Mouse (Mus musculus) mesoderm, embryonic 11.5 days (tissue): ENCODE data around the gene Pdia5.

Experiments
- DNase-seq: peaks from one replicate; pipeline ENCODE4 v3.0.0-alpha.2; 2012; ENCODE audit warnings: low read depth, low spot score

The Pdia5 gene

GRCm38 (mm10) chr16:35490231-35491070, at the start of gene Pdia5:
Pdia5 (minus strand) TSS chr16:35490873.
- DNase-seq, result peak; percentile 91

DNA sequence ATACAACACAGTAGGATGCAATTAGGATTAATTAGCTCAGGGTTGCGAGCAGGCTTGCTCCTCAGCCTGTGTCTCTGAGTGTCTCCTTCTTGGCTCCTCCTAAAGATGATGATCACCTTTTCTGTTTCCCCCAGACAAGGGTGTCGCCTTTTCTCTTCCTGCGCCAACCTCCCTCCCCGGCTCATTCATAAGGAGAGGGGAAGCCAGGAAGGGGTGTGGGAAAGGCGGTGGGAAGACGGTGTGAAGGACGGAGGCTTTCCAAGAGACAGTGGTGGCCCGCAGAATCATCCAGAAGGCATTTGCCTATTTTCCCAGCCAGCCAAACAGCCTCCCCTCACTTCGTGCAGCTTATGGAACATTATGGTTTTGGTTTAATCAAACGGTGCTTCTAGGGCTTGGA, 48.4 kb upstream of the Pdia5 start:
- DNase-seq, result no peak

DNA sequence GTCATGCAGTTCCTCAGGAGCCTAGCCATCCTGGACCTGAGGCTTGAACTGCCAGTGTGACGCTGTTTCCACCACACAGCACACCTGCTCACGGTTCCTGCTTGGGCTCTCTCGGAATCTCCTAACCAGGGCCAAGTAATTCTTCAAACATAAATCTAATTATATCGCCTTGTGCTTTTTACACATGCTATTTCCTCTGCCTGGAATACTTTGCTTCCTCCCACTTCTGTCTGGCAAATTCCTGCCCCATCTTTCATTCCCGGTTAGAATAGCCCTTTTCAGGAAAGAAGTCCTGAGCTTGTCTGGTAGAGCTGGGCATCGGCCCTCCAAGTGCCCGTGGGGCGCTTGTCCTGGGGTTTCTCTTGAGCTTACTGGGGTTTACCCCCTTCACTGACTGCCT, 47.0 kb upstream of the Pdia5 start:
- DNase-seq, result no peak

- no peak for DNase-seq
Measured at GRCm38 (mm10) chr16:35534630-35535029, 44.0 kb upstream of the Pdia5 start.

DNA sequence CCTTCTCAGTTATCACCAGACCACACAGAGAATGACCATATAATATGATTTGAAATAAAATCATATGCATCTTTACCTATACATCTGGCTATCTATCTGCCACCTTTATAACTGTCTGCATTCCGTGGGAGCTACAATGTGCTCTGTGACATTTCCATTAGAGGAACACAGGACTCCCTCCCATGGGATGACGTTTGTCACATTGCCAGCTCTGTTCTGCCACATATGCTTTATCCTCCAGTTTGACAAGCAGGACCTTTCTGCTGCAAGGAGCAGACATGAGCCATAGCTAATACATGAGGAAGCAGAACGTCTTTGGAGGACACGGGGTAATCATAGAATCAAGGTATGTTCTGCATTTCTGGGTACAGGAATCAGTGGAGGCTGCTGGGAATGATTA, 33.5 kb upstream of the Pdia5 start:
- no peak for DNase-seq

DNA sequence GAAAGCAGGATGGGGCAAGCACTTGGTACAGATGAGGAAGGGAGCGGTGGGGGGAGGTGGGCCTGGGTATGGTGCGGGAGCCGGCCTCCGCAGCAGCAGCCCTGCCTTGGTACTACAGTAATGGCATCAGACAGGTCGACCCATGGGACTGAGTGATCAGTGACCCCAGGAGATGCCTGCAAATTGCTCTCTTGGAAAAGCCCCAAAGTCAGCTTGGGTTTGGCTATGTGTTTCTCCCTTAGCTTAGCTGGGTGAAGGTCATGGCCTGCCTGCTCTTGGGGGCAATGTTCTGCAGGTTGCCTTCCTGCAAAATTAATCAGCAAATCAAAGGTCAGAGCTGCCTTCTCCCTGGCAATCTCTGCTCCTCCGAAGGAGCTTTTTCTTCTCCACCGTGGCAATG, 28.6 kb upstream of the Pdia5 start:
- DNase-seq, result no peak

- peak; percentile 64 for DNase-seq
Measured at GRCm38 (mm10) chr16:35517976-35518951, 27.6 kb upstream of the Pdia5 start.

GRCm38 (mm10) chr16:35515977-35516612, 25.4 kb upstream of the Pdia5 start:
- peak; percentile 30 for DNase-seq

DNA sequence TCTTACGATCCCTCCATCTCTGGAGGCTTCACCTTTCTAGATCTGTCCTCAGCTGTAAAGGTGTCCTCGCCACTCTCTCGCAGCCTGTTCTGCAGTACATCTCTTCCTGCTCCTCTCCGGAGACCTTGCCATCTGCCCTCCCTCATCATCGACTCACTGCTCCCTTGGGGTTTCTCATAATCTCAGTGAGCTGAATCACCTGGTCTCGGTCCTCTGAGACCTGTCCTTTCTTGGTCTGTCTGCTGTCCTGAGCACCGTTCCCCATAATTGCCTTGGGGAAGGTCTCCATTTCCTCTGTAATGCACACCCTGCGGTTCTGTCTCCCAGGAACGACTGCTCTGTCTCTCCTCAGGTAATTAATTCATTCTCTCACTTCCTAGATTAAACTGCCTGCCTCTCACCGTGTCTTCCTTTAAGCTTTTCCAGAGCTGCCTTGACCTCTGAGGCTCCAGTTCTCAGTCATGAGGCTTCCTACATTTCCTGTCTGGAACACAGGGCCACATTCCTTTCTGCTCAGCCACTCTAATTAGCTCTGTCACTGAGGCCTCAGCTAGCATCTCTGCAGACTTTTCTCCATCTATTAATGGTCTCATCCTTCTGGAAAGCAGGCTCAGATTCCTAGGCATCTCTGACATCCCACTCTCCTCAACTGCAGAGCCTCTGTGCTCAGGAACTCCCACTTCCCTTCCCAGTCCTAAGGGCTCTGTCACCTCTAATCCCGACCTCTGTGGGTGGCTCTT, 18.8 kb upstream of the Pdia5 start:
- no peak for DNase-seq

DNA sequence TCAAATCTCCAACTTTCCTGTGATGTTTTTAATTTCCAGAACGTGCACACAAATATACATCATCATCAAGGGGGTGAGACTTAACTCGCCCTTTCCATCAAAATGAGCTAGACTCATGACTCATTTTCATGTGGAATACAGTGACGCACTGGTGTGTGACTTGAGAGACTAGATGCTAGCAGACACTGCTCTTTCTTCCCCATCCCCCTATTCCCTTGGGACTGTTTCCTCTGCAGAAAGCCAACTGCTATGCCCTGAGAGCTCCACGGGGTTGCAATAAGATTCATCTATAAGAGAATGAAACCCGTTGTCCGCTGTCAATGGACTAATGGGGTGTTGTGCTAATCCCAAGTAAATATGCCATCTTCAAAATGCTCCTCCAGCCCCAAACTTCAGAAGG, 17.9 kb upstream of the Pdia5 start:
- no peak for DNase-seq

DNA sequence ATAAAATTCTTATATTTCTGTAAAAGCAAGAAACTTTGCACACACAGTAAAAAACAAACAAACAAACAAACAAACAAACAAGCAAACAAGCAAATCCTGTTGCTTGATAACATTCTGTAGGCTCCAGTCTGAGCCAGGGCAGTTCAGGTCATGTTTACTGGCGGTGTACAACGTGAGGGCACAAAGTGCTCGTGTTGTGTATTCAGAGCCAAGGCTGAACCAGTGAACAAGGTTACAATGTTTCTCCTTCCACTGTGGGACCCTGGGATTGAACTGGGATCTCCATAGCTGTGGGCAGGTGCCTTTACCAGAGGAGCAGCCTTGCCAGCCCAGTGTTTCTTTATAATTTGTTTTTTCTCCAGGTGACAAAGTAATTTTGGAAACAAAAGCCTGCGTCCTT, 15.1 kb upstream of the Pdia5 start:
- no peak for DNase-seq

DNA sequence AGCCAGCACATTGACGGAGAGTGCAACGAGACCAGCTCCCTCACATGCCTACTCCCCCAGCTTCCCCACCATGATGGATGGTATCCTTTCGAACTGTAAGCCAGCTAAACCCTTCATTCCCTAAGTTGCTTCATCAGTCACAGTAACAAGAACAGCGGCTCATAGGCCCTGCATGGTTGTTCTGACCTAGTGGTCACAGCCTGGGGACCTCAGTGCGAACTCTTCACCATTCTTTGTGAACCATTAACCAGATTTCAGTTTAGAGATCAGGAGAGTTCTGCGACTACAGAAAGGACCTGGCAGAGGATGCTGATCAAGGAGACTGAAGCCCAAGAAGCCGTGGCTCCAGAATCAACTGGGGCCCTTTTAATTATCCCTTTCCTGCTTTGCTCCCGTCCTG, 13.6 kb upstream of the Pdia5 start:
- no peak for DNase-seq

GRCm38 (mm10) chr16:35502456-35502855, 11.8 kb upstream of the Pdia5 start:
- DNase-seq, result no peak

- no peak for DNase-seq
Measured at GRCm38 (mm10) chr16:35501106-35501760, 10.6 kb upstream of the Pdia5 start.

- no peak for DNase-seq
Measured at GRCm38 (mm10) chr16:35500342-35500741, 9.7 kb upstream of the Pdia5 start.

DNA sequence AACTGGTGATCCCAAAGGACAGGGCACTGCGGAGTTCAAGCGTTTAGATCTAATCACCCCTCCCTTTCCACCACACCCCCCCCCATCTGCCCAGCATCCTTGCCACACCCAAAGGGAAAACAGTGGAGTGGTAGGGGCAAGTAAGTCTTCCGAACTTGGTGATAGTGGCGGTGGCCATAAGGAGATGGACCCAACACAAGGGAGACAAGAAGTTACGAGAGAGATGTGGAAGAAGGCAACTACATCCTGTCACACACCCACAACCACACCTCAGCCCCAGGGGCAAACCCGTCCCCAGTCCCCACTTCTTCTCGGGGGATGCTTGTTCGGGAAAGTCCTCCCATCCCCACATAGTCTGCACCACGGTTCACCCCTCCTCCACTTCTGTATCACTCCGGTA, 880 bp downstream of the Pdia5 start:
- no peak for DNase-seq

GRCm38 (mm10) chr16:35489066-35489718, 1.5 kb downstream of the Pdia5 start:
- DNase-seq, result no peak

GRCm38 (mm10) chr16:35487776-35488175, 2.9 kb downstream of the Pdia5 start:
- no peak for DNase-seq

DNA sequence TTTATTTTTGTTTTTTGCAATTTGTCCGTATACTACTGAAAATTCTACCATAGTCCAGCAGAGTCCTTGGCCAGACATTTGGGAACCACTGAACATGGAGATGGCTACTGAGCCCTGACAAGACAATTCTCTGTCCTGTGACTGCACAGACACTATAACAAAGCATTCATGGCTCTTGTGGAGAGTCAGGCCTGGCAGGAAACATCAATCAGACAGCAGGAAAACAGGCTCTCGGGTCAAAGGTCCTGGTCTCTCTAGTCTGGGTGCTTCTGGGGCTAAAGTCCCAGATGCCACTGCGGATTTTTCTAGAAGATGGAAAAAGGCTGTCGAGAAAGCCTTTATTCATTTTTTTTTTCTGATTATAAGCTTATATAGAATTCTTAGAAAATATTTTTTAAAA, 3.6 kb downstream of the Pdia5 start:
- DNase-seq, result peak; percentile 86

GRCm38 (mm10) chr16:35485711-35486110, 5.0 kb downstream of the Pdia5 start:
- DNase-seq, result no peak
